Mouse (Mus musculus): ENCODE results near the gene Cd83. TPM values are rescaled to one million over a fixed set of nuclear protein-coding genes. Genes with fewer than 3 reads are reported as not detected.

Gene Cd83
- polyA plus RNA-seq, 1 experiment from 2014 or later, result 8.8 TPM

DNA sequence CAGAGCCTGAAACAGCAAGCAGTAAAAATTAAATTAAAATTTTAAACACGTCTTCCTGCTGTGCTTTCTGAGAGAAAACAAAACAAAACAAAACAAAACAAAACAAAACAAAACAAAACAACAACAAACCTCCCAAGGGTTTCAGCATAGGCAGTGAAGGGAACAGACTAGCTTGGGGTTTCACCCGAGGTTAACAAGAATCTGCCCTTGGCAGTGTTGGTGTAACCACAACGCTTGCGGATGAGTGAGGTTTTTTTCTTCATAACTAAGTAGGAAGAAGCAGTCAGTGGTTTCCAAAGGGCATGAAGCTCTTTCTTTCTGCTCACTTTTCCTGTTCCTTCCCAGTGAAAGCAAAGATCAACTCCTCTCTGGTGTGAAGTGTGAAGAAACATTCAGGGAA lies 5.6 kb upstream of the Cd83 start:
- Histone ChIP-seq H3K4me2 (ENCODE audit: low read depth, low read length) (no peak overlapping the region), H3K4me1 (ENCODE audit: control insufficient read depth, insufficient read depth, low read length) (no peaks in the 10 kb centered on the region), H3K4me3 (ENCODE audit: low read depth, low read length) (no peak overlapping the region), H3K27me3 (replicated peaks; ENCODE audit: control insufficient read depth, insufficient read depth, low read length) (peaks cover 7% of the 10 kb centered on the region; the same call in 1 of the 2 replicates), H3K36me3 (ENCODE audit: control insufficient read depth, insufficient read depth, low read length) (no peaks in the 10 kb centered on the region), H3K9ac (ENCODE audit: low read depth, low read length) (no peak overlapping the region), H3K27ac (replicated peaks; ENCODE audit: low read depth, low read length) (no peak overlapping the region), H3K9me3 (ENCODE audit: control insufficient read depth, low read length) (no peaks in the 10 kb centered on the region)
- 60% methylated on average over 4 of the region's 4 CpGs for WGBS
- no peak for DNase-seq (ENCODE audit: low spot score)
- no peak for ATAC-seq (ENCODE audit: low read depth)

DNA sequence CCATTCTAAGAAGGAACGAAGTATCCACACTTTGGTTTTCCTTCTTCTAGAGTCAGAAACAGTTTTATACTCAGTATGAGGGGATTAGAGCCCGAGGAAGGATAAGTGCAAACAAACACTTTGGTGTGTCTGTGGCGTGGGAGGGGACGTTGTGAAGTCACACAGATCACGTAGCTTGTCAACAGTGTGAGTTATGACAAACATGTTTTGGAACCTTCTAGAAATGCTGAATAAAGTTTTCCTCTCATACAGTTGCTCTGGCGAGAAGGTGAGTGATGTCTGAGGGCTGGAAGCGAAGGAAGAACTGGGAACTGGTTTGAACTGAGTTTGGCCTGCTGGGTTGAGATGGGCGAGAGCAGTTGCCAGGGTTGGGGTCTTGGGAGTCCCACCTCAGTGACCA lies 4.5 kb upstream of the Cd83 start:
- Histone ChIP-seq H3K4me3 (ENCODE audit: low read depth, low read length) (no peak overlapping the region), H3K27me3 (replicated peaks; ENCODE audit: control insufficient read depth, insufficient read depth, low read length) (peaks cover 9% of the 10 kb centered on the region), H3K9ac (ENCODE audit: low read depth, low read length) (no peak overlapping the region), H3K9me3 (ENCODE audit: control insufficient read depth, low read length) (no peaks in the 10 kb centered on the region), H3K36me3 (ENCODE audit: control insufficient read depth, insufficient read depth, low read length) (no peaks in the 10 kb centered on the region), H3K27ac (replicated peaks; ENCODE audit: low read depth, low read length) (no peak overlapping the region), H3K4me2 (ENCODE audit: low read depth, low read length) (no peak overlapping the region), H3K4me1 (ENCODE audit: control insufficient read depth, insufficient read depth, low read length) (peaks cover 6% of the 10 kb centered on the region; the same call in 1 of the 2 replicates)
- ATAC-seq (ENCODE audit: low read depth), result no peak
- DNase-seq (ENCODE audit: low spot score), result no peak
- WGBS, result 82% methylated on average over 8 of the region's 8 CpGs

DNA sequence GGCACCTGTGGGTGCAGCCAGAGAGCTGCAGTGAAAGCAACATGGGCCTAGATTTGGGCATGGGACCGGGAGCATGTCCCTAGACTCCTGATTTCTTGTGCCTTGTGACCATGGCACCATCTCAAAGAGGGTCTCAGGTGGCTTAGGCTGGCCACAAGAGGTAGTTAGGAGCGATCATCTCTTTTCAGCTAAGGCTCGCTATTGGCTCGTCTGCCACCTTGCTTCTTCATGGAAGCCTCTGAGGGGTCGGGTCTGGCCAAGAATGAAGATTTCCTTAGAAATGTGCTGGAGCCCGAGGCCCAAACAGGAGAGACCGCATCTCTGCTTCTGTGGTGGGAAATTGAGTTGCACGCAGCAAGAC lies 1.1 kb downstream of the Cd83 start:
- no peaks in the 10 kb centered on the region for H3K36me3 ChIP-seq (ENCODE audit: control insufficient read depth, insufficient read depth, low read length)
- peaks cover 9% of the 10 kb centered on the region for H3K27me3 ChIP-seq (replicated peaks; ENCODE audit: control insufficient read depth, insufficient read depth, low read length)
- no peak overlapping the region for H3K27ac ChIP-seq (replicated peaks; ENCODE audit: low read depth, low read length)
- ATAC-seq (ENCODE audit: low read depth) (no peak), DNase-seq (ENCODE audit: low spot score) (no peak)
- H3K4me1 ChIP-seq (ENCODE audit: control insufficient read depth, insufficient read depth, low read length), result peaks cover 10% of the 10 kb centered on the region; the same call in 1 of the 2 replicates
- peak overlapping the region; percentile 52 for H3K4me3 ChIP-seq (ENCODE audit: low read depth, low read length)
- H3K9ac ChIP-seq (ENCODE audit: low read depth, low read length), result no peak overlapping the region
- H3K4me2 ChIP-seq (ENCODE audit: low read depth, low read length), result peak overlapping the region; percentile 93
- no peaks in the 10 kb centered on the region for H3K9me3 ChIP-seq (ENCODE audit: control insufficient read depth, low read length)
- WGBS, result 18% methylated on average over 8 of the region's 8 CpGs

DNA sequence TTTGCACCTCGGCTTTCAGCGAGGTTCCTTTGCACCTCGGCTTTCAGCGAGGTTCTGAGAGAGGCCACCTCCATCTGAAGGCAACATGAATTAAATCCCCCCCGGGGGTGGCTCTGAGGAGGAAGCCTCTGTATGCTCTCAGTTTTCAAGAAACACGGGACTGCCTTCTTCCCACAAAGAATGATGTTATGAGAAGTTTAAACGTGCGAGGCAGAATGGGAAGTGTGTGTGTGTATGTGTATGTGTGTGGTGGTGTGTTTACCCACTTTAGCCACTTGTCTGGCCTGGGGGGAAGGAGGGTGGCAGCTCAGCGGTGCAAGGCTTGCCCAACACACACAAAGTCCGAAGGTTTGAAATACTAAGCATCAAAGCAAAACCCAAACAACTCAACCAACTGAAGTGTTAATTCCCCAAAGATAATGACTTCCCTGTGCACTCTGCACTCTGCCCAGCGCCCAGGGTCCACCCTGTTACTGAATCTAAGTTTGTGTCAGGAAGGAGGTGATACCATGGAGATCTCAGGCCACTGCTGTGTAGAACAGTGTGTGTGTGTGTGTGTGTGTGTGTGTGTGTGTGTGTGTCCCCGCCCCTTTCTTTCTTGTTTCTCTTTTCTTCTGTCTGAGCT lies 1.7 kb downstream of the Cd83 start:
- H3K4me1 ChIP-seq (ENCODE audit: control insufficient read depth, insufficient read depth, low read length), result peaks cover 10% of the 10 kb centered on the region; the same call in 1 of the 2 replicates
- peaks cover 9% of the 10 kb centered on the region for H3K27me3 ChIP-seq (replicated peaks; ENCODE audit: control insufficient read depth, insufficient read depth, low read length)
- H3K4me2 ChIP-seq (ENCODE audit: low read depth, low read length), result peak overlapping the region; percentile 93
- no peak overlapping the region for H3K4me3 ChIP-seq (ENCODE audit: low read depth, low read length)
- no peak overlapping the region for H3K9ac ChIP-seq (ENCODE audit: low read depth, low read length)
- H3K27ac ChIP-seq (replicated peaks; ENCODE audit: low read depth, low read length), result no peak overlapping the region
- DNase-seq (ENCODE audit: low spot score) (peak; percentile 75), ATAC-seq (ENCODE audit: low read depth) (peak; percentile 39; the same call in 1 of the 2 replicates)
- no peaks in the 10 kb centered on the region for H3K9me3 ChIP-seq (ENCODE audit: control insufficient read depth, low read length)
- H3K36me3 ChIP-seq (ENCODE audit: control insufficient read depth, insufficient read depth, low read length), result no peaks in the 10 kb centered on the region
- WGBS, result 16% methylated on average over 12 of the region's 12 CpGs

DNA sequence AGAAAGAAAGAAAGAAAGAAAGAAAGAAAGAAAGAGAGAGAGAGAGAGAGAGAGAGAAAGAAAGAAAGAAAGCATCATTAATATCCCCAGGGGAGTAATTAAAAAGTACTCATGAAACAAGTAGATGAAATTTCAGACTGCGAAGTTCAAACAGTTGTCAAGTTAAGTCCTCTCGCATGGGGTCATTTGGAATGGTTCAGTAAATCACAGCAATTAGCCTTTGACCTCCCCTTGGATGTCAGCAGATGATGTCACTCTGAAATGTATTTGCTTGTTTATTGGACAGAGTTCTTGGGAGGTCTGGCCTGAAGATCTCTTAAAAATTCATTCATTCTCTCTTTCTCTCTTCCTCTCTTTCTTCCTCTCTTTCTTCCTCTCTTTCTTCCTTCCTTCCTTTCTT lies 2.7 kb downstream of the Cd83 start:
- ATAC-seq (ENCODE audit: low read depth) (no peak), DNase-seq (ENCODE audit: low spot score) (peak; percentile 60)
- 24% methylated on average over 2 of the region's 2 CpGs for WGBS
- Histone ChIP-seq H3K27ac (replicated peaks; ENCODE audit: low read depth, low read length) (no peak overlapping the region), H3K4me1 (ENCODE audit: control insufficient read depth, insufficient read depth, low read length) (peaks cover 10% of the 10 kb centered on the region; the same call in 1 of the 2 replicates), H3K27me3 (replicated peaks; ENCODE audit: control insufficient read depth, insufficient read depth, low read length) (peaks cover 9% of the 10 kb centered on the region), H3K9me3 (ENCODE audit: control insufficient read depth, low read length) (no peaks in the 10 kb centered on the region), H3K36me3 (ENCODE audit: control insufficient read depth, insufficient read depth, low read length) (no peaks in the 10 kb centered on the region), H3K9ac (ENCODE audit: low read depth, low read length) (no peak overlapping the region), H3K4me3 (ENCODE audit: low read depth, low read length) (no peak overlapping the region), H3K4me2 (ENCODE audit: low read depth, low read length) (no peak overlapping the region)

DNA sequence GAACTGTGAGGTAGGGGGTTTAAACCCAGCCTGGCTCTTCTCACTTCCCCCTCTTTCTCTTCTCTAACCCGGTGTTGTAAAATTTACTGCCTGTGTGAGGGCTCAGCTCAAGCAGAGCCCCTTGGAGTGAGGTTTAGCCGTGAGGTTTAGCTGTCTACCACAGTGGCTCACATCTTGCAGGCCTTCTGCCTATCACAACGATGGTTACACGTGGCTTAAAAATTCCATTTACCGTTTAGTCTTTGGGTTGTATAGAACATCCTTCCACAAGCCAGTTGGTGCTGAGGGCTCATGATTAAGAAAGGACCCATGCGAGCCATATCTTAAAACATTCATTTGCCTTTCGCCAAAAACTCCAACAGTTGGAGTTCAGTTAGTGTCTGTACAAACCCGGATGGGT lies 3.5 kb downstream of the Cd83 start:
- ATAC-seq (ENCODE audit: low read depth), result no peak
- no peak overlapping the region for H3K9ac ChIP-seq (ENCODE audit: low read depth, low read length)
- H3K27me3 ChIP-seq (replicated peaks; ENCODE audit: control insufficient read depth, insufficient read depth, low read length), result peaks cover 9% of the 10 kb centered on the region
- no peaks in the 10 kb centered on the region for H3K36me3 ChIP-seq (ENCODE audit: control insufficient read depth, insufficient read depth, low read length)
- peaks cover 10% of the 10 kb centered on the region; the same call in 1 of the 2 replicates for H3K4me1 ChIP-seq (ENCODE audit: control insufficient read depth, insufficient read depth, low read length)
- no peak overlapping the region for H3K4me3 ChIP-seq (ENCODE audit: low read depth, low read length)
- no peaks in the 10 kb centered on the region for H3K9me3 ChIP-seq (ENCODE audit: control insufficient read depth, low read length)
- WGBS, result 81% methylated on average over 8 of the region's 8 CpGs
- no peak overlapping the region for H3K27ac ChIP-seq (replicated peaks; ENCODE audit: low read depth, low read length)
- no peak for DNase-seq (ENCODE audit: low spot score)
- H3K4me2 ChIP-seq (ENCODE audit: low read depth, low read length), result no peak overlapping the region

DNA sequence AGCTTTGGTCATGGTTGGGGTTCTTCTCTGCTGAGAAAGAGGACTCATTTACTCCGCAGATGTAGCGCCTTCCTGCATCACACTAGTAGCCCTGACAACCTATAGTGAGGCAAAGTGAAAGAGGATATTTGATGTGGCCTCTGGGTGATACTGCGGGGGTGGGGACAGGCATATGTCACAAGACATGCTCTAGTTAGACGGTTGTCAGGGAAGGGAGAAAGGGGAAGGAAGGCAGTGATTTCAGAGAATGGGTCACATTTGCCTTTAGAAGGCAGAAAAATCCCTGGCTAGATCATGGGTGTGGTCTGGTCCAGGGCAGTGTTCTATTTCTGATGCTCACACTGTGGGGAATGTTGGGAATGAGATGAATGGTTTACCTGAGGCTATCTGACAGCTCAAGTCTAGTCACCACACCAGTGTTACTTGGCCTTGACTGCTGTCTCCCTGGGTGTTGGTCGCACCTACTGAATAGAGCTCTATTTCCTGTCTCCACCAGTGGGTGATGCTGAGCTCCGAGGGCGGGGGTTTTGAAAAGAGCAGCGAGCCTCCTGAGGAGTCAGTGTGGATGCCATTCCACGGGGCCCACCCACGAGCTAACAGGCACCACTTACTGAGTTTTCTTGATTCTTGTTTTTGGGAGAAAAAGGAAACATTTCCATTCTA lies 4.5 kb downstream of the Cd83 start:
- WGBS, result 67% methylated on average over 10 of the region's 10 CpGs
- H3K4me1 ChIP-seq (ENCODE audit: control insufficient read depth, insufficient read depth, low read length), result peaks cover 10% of the 10 kb centered on the region; the same call in 1 of the 2 replicates
- no peak overlapping the region for H3K27ac ChIP-seq (replicated peaks; ENCODE audit: low read depth, low read length)
- no peaks in the 10 kb centered on the region for H3K36me3 ChIP-seq (ENCODE audit: control insufficient read depth, insufficient read depth, low read length)
- no peak overlapping the region for H3K4me2 ChIP-seq (ENCODE audit: low read depth, low read length)
- DNase-seq (ENCODE audit: low spot score), result no peak
- no peak overlapping the region for H3K9ac ChIP-seq (ENCODE audit: low read depth, low read length)
- no peak overlapping the region for H3K4me3 ChIP-seq (ENCODE audit: low read depth, low read length)
- no peaks in the 10 kb centered on the region; the same call in none of the 2 replicates for H3K27me3 ChIP-seq (replicated peaks; ENCODE audit: control insufficient read depth, insufficient read depth, low read length)
- no peaks in the 10 kb centered on the region for H3K9me3 ChIP-seq (ENCODE audit: control insufficient read depth, low read length)
- no peak for ATAC-seq (ENCODE audit: low read depth)

DNA sequence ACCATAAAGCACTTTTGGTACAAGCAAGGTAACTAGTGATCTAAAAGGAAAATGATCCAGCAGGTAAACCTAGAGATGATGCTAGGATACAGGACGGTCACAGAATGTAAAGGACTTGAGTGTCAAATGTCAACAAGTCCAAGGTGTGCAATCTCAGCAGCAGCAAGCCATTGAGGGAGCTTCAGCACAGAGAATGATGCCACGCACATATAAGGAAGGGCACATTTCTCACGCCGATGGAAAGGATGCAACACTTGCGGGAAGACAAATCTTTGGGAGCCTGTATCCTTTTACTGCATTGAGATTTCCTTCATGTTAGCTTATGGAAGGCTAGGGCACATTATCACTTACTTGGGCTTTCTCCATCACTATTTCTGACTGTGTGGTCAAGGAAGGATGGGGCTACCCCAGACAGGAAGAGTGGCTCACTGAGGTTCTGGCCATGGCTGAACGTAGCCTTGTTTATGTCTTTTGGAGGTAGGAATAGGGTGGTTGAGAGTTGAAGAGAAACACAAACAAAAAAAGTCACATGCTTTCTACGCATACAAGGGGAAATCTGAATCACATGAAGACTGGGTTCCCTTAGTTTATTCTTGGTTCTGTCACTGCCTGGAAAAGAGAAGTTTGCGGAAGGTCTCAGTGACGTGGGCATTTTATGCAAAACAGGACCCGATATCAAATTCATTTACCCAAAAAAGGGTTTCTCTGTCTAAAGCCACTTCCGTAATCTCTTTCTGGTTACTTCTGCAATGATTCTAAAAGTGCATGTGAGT lies 5.8 kb downstream of the Cd83 start:
- H3K4me2 ChIP-seq (ENCODE audit: low read depth, low read length), result no peak overlapping the region
- H3K36me3 ChIP-seq (ENCODE audit: control insufficient read depth, insufficient read depth, low read length), result no peaks in the 10 kb centered on the region
- H3K9me3 ChIP-seq (ENCODE audit: control insufficient read depth, low read length), result no peaks in the 10 kb centered on the region
- no peak overlapping the region for H3K9ac ChIP-seq (ENCODE audit: low read depth, low read length)
- H3K27me3 ChIP-seq (replicated peaks; ENCODE audit: control insufficient read depth, insufficient read depth, low read length), result no peaks in the 10 kb centered on the region; the same call in none of the 2 replicates
- no peak overlapping the region for H3K4me3 ChIP-seq (ENCODE audit: low read depth, low read length)
- DNase-seq (ENCODE audit: low spot score), result no peak
- H3K4me1 ChIP-seq (ENCODE audit: control insufficient read depth, insufficient read depth, low read length), result 0 out of 2 replicates have a peak, but pooled peaks cover under 1% of the 10 kb centered on the region
- ATAC-seq (ENCODE audit: low read depth), result no peak
- WGBS, result 92% methylated on average over 11 of the region's 11 CpGs
- no peak overlapping the region for H3K27ac ChIP-seq (replicated peaks; ENCODE audit: low read depth, low read length)

All from embryonic facial prominence, embryonic 14.5 days (tissue).